Mouse (Mus musculus): ENCODE data around the gene 9530068E07Rik.

GRCm38 (mm10) chr11:52379241-52379640 lies 17.0 kb upstream of the 9530068E07Rik start:
- TF ChIP-seq CTCF (IDR thresholded peaks at IDR 0.05; ENCODE audit: extremely low read depth, insufficient read depth, low read length): no peak
- TF ChIP-seq POLR2A (IDR thresholded peaks at IDR 0.05; ENCODE audit: extremely low read depth, insufficient read depth, low read length): no peak
